Mouse (Mus musculus) kidney, postnatal 25 days (tissue): ENCODE measurements around the gene Cideb.

ENCODE experiments used
- DNase-seq, 2 experiments: peaks; one replicate each; pipeline ENCODE4 v3.0.0; 2021; ENCODE audit warnings: mixed read lengths in 2 of 2

The Cideb gene

DNA sequence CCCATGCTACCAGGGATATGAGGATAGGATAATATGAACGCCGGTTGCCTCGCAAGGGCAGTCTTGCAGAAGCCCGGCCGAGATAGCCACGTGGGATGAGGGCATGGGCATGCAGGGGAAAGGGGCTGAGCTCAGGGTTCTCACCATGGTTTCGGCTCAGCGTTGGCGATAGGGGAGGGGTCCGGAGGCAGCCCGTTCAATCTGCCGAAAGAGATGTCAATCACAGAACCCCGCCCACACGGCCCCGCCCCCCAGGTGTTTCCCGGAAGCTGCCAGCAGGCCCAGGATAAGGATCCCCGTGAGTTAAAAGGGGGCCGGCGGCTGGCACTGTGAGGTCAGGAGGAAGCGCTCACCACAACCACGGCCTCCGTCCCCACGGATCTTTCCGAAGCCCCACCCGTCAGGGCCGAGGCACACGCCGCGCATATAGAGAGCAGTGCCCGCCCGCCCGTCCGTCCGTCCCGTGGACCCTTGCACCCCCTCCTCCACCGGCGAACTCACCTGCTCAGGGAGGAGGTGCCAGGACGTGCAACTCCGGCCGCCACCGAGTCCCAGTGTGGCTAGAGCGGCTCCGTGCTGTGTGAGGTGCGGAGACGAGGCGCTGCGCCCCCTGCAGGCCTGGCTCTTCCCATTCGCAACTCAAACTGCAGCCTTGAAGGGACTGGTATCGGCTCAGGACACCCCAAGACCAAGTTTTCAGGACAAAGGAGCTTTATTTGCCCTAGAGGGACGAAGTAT lies 36.4 kb downstream of the Cideb start, which contains the start of gene Rabggta:
Rabggta (minus strand) TSS at position 564 of the 738 bp plus-strand sequence.
- peak; percentile 97 to 98 for DNase-seq

- DNase-seq: peak; percentile 63 to 82
Observed at GRCm38 (mm10) chr14:55721076-55721475, 37.2 kb downstream of the Cideb start.

- DNase-seq: peak; percentile 14 to 54
Observed at GRCm38 (mm10) chr14:55720666-55721065, 37.6 kb downstream of the Cideb start.

GRCm38 (mm10) chr14:55719737-55720136 lies 38.5 kb downstream of the Cideb start:
- peak in 1 of 2 experiments; percentile 29 for DNase-seq

DNA sequence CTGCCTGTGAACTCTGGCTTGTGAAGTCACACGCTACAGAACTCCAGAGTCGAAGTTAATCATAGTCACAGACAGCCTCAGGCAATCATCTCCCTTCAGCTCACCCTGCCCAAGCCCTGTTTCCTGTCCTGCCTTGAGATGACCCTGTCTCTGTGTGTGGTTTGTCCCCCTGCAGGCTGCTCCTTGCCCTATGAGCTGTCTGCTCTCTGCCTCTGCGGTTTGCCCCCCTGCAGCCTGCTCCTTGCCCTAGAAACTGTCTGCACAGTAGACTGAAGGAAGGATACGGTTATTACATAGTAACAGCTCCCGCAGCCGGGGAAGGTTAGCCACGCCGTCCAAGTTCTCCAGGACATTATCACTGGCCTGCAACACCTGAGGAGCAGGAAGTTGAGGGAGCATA lies 41.4 kb downstream of the Cideb start:
- DNase-seq: peak; percentile 62 to 93

- DNase-seq: peak; percentile 43 to 84
Observed at GRCm38 (mm10) chr14:55716271-55716670, 42.0 kb downstream of the Cideb start.

- peak; percentile 50 to 70 for DNase-seq
Observed at GRCm38 (mm10) chr14:55714893-55715292, 43.4 kb downstream of the Cideb start.

DNA sequence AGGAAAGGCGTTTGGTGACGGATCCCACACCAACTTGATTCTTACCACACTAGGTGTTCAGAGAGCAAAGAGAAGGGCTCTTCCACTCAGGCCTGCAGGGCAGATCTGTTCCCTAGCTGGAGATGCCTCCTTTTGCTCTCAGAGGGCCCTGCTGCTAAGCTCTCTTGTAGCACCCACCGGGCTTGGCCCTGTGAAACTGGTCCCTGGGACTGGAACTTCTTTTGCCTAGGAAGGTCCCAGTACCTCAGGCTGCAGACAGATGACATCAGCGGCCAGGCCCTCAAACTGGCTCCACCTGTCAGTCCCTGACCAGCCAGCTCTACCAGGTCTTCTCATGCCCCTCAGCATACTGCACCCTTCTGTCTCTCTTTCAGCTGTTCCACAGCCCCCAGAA lies 44.5 kb downstream of the Cideb start, which contains the start of gene Tgm1:
Tgm1 (minus strand) TSS at position 198 of the 394 bp plus-strand sequence.
- DNase-seq: peak in 1 of 2 experiments; percentile 51

DNA sequence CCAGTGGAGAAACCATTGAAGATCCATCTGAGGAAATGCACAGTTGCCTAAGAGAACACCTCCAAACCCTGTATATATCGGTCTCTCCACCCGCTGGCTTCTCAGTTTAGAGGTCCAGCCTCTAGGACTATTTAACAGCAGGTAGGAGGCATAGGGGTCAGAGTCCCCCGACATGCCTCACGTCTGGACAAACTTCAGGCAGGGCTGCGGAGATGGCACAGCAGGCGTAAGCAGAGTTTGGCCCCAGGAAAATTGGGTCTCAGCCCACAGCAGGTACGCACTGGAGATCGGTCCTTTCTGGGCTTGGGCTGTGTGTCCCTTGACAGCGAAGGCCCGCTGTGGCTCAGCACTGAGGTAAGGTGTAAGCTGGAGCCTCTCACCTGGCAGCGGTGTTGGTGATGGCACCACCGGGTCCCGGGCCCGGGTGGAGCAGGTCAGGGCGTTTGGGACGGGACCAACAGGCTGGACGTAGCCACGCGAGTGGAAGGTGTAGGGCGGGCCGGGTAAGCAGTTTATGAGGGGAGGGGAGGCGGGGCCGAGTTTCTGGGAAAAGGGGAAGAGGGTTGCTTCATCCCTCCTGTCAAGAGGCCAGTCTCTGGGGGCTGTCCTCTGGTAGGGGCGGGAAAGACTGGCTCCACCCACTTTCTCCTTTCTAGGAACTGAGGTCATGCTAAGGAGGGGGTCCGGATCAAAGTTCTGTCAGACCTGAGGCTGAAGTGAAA lies 45.1 kb downstream of the Cideb start:
- DNase-seq: peak; percentile 77 to 90

DNA sequence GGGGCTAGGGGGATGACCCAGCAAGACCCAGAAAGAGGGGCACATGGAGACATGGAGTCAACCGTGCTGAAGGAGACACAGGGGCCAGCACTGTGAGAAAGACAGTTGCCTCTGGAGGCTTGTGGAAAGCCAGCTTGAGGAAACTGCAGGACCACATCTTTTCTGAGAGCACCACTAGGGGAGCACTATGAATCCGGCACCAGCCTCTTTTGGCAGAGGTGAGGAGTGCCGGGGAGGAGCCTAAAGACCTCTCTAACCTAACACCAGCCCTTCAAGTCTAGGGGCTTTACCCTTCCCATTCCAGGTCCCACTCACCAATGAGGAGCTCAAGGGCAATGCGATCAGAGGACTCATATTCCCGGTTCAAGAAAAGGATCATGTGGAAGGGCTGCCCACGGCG lies 46.5 kb downstream of the Cideb start:
- DNase-seq: peak in 1 of 2 experiments; percentile 33

DNA sequence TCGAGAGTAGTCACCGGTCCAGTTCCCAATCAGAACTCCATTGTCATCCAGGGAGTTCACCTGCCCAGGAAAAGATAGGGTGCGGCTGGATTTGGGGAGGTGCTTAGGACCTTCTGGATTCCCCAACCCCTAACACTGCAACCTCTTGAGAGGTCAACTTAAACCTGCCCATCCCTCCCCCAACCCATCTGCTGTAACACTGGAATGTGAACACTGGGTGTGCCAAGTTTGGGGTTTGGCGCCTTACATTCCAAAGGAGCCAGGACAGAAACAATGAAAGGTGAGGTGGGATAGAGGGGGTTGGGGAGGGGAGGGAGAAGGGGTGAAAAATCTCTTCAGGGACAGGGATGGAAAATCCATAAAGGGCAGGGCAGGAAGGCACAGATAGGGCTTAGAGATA lies 48.7 kb downstream of the Cideb start:
- no peak for DNase-seq

- DNase-seq: peak in 1 of 2 experiments; percentile 33
Observed at GRCm38 (mm10) chr14:55707397-55707796, 50.9 kb downstream of the Cideb start.

DNA sequence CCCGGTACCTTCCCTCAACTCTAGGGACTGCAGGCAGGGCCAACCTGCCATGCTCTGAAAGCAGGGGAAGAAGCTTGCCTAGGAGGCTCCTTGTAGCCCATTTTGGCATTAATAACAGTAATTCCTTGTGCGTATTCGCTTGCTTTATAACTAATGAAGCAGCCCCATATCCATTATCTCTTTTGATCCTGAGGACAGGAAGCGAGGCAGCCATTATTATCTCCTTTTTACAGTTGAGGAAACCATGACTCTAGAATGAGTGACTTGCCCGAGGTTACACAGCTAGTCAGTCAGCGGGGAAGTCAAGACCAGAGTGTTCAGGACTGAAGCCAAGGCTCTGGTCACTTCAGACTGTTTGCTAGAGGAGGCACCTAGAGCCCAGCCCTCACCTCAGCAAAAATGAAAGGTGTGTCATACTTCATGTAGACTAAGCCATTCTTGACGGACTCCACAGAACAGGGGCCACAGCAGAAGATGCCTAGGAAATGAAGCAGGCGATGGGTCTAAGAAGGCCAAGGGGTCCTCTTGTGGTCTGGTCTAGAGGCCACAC lies 52.1 kb downstream of the Cideb start:
- DNase-seq: peak in 1 of 2 experiments; percentile 18
